Mouse (Mus musculus): ENCODE measurements around the gene Clstn1.

DNA sequence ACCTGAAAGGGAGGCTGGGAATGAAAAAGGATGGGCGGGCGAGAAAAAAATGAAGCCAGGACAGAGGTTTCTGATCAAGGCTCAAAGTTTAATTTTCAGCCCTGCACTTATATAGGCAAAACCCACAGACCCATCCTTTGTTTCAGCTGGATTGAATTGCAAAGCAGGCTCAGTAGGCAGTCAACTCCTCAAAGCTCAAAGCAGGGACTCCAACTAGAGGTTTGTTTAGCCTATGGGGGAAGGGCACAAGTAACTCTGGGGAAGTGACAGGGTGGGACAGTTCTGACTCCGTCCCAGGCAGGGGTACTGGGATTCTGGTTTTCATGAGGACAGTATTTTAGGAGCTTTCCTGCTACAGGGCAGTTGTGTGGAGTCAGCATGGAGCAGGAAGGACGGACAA, 35.0 kb downstream of the Clstn1 start:
- TF ChIP-seq CTCF (IDR thresholded peaks at IDR 0.05; ENCODE audit: low read depth) (no peak), EP300 (IDR thresholded peaks at IDR 0.05; ENCODE audit: low read depth) (no peak)
